In genomic region chr2:26617928-26618327, GRCm38 (mm10) we compare ENCODE assay signal across 30 mouse cellular contexts. TPM values are rescaled to one million over a fixed set of nuclear protein-coding genes. Genes with fewer than 3 reads are reported as not detected.
DNase-seq lines count a peak whose midpoint lies in the region; ATAC-seq lines count a peak whose summit lies in the region.
"Had no signal": no experiment of that assay in that cellular context is flagged by ENCODE, and none has a peak within 500 bp of the region (broad histone marks: within the 10 kb centered on the region; RNA-seq: fewer than 3 reads in every experiment).

No protein-coding gene starts in this region.

- no peak overlapping the region for H3K27ac ChIP-seq in embryonic facial prominence, embryonic 13.5 days
- no peak overlapping the region for H3K27ac ChIP-seq in embryonic facial prominence, embryonic 10.5 days (replicated peaks)
- H3K27ac ChIP-seq: embryonic facial prominence, embryonic 15.5 days; gastrocnemius, adult 2 months; hindbrain, embryonic 13.5 days; intestine, embryonic 15.5 days had no signal

- DNase-seq in embryonic facial prominence, embryonic 10.5 days (ENCODE audit: low spot score) = no peak
- peak; percentile 56 for DNase-seq in testis, postnatal 14 days (ENCODE audit: low spot score)
- DNase-seq in testis, postnatal 10 days (ENCODE audit: low spot score) = no peak
- DNase-seq in ZHBTc4 (ENCODE audit: low read depth, low spot score) = peak; percentile 52
- no peak for DNase-seq in embryo, embryonic 11 days
- DNase-seq in right cerebral cortex, adult 2 months (ENCODE audit: low spot score in 2 of 2) = no peak
- DNase-seq: adrenal gland, adult 2 months; adrenal gland, postnatal 25 days; B cell, adult 2 months; cerebellum, adult 11 months; cerebellum, adult 2 months; cerebellum, adult 9-11 months; cerebellum, postnatal 25 days; forebrain, postnatal 0 days; gastrocnemius, adult 2 months; gastrocnemius, postnatal 14 days; heart, adult 18-20 months; kidney, adult 11 months had no signal

- WGBS in embryonic facial prominence, embryonic 13.5 days = 54% methylated on average over 7 of the region's 7 CpGs
- 63% methylated on average over 7 of the region's 7 CpGs for WGBS in embryonic facial prominence, embryonic 10.5 days

- H3K4me3 ChIP-seq in embryonic facial prominence, embryonic 13.5 days = no peak overlapping the region
- H3K4me3 ChIP-seq in embryonic facial prominence, embryonic 10.5 days = no peak overlapping the region
- H3K4me3 ChIP-seq: embryonic facial prominence, embryonic 15.5 days; gastrocnemius, adult 2 months; hindbrain, embryonic 13.5 days; intestine, embryonic 15.5 days had no signal

- ATAC-seq in embryonic facial prominence, embryonic 13.5 days (ENCODE audit: insufficient number of reproducible peaks, insufficient read depth, low FRiP score, low TSS enrichment, low read depth) = no peak
- ATAC-seq: forebrain, embryonic 14.5 days; forebrain, postnatal 0 days; hindbrain, embryonic 16.5 days; intestine, embryonic 15.5 days had no signal

- no peak overlapping the region for H3K4me2 ChIP-seq in embryonic facial prominence, embryonic 13.5 days
- H3K4me2 ChIP-seq: embryonic facial prominence, embryonic 15.5 days; hindbrain, embryonic 13.5 days; intestine, embryonic 15.5 days had no signal

- H3K27me3 ChIP-seq in embryonic facial prominence, embryonic 13.5 days = no peaks in the 10 kb centered on the region
- no peaks in the 10 kb centered on the region for H3K27me3 ChIP-seq in embryonic facial prominence, embryonic 10.5 days (replicated peaks; ENCODE audit: low read depth, poor library complexity, severe bottlenecking)
- H3K27me3 ChIP-seq: embryonic facial prominence, embryonic 15.5 days; hindbrain, embryonic 13.5 days; intestine, embryonic 15.5 days had no signal

- H3K9ac ChIP-seq in embryonic facial prominence, embryonic 13.5 days = peak overlapping the region; percentile 21; the same call in 1 of the 2 replicates
- H3K9ac ChIP-seq: embryonic facial prominence, embryonic 15.5 days; forebrain, postnatal 0 days; hindbrain, embryonic 13.5 days; intestine, embryonic 15.5 days had no signal

- H3K36me3 ChIP-seq in embryonic facial prominence, embryonic 13.5 days = no peaks in the 10 kb centered on the region
- no peaks in the 10 kb centered on the region for H3K36me3 ChIP-seq in embryonic facial prominence, embryonic 10.5 days (replicated peaks)
- H3K36me3 ChIP-seq: embryonic facial prominence, embryonic 15.5 days; hindbrain, embryonic 13.5 days; intestine, embryonic 15.5 days had no signal

- no peaks in the 10 kb centered on the region; the same call in 1 of the 2 replicates for H3K4me1 ChIP-seq in embryonic facial prominence, embryonic 13.5 days
- 0 out of 2 replicates have a peak, but pooled peaks cover 2% of the 10 kb centered on the region for H3K4me1 ChIP-seq in embryonic facial prominence, embryonic 10.5 days
- H3K4me1 ChIP-seq: embryonic facial prominence, embryonic 15.5 days; hindbrain, embryonic 13.5 days; intestine, embryonic 15.5 days had no signal

- no peaks in the 10 kb centered on the region for H3K9me3 ChIP-seq in embryonic facial prominence, embryonic 13.5 days
- no peaks in the 10 kb centered on the region for H3K9me3 ChIP-seq in embryonic facial prominence, embryonic 10.5 days
- H3K9me3 ChIP-seq: embryonic facial prominence, embryonic 15.5 days; hindbrain, embryonic 13.5 days; intestine, embryonic 15.5 days had no signal

RNA-seq across cellular contexts. Expression of gene Fam69b, which starts 10.3 kb away (rescaled TPM):
- 65.6 and 66.6 TPM in 2 replicates for polyA plus RNA-seq in embryonic facial prominence, embryonic 13.5 days (2015; fragmentation: Nextera tagmentation; extraction: Ambion mirVana)
- 39.9 and 43.8 TPM in 2 replicates for polyA plus RNA-seq in embryonic facial prominence, embryonic 10.5 days (2016; fragmentation: Nextera tagmentation; extraction: Ambion mirVana)

RNA-seq across cellular contexts. Expression of gene Agpat2, which starts 13.7 kb away (rescaled TPM):
- 23.4 and 25.2 TPM in 2 replicates for polyA plus RNA-seq in embryonic facial prominence, embryonic 13.5 days (2015; fragmentation: Nextera tagmentation; extraction: Ambion mirVana)
- 12.4 and 12.9 TPM in 2 replicates for polyA plus RNA-seq in embryonic facial prominence, embryonic 10.5 days (2016; fragmentation: Nextera tagmentation; extraction: Ambion mirVana)

RNA-seq across cellular contexts. Expression of gene Gm20532, which starts 31.5 kb away (rescaled TPM):
- polyA plus RNA-seq in embryonic facial prominence, embryonic 13.5 days (2015; fragmentation: Nextera tagmentation; extraction: Ambion mirVana) = not detected in 2 replicates
- polyA plus RNA-seq in embryonic facial prominence, embryonic 10.5 days (2016; fragmentation: Nextera tagmentation; extraction: Ambion mirVana) = not detected in 2 replicates
- polyA plus RNA-seq: adrenal gland, adult 2 months; cerebellum, adult 2 months; embryonic facial prominence, embryonic 11.5 days; embryonic facial prominence, embryonic 15.5 days; forebrain, embryonic 11.5 days; forebrain, embryonic 14.5 days; forebrain, postnatal 0 days; frontal cortex, adult 2 months; gonadal fat pad, adult 2 months; heart, embryonic 14.5 days; heart, postnatal 0 days; hindbrain, embryonic 13.5 days; hindbrain, embryonic 16.5 days; intestine, embryonic 15.5 days had no signal

RNA-seq across cellular contexts. Expression of gene Egfl7, which starts 38.1 kb away (rescaled TPM):
- polyA plus RNA-seq in embryonic facial prominence, embryonic 13.5 days (2015; fragmentation: Nextera tagmentation; extraction: Ambion mirVana) = 88.5 and 92.7 TPM in 2 replicates
- 93.2 and 96.6 TPM in 2 replicates for polyA plus RNA-seq in embryonic facial prominence, embryonic 10.5 days (2016; fragmentation: Nextera tagmentation; extraction: Ambion mirVana)

RNA-seq across cellular contexts. Expression of gene Lcn4, which starts 53.2 kb away (rescaled TPM):
- polyA plus RNA-seq in embryonic facial prominence, embryonic 13.5 days (2015; fragmentation: Nextera tagmentation; extraction: Ambion mirVana) = not detected in 2 replicates
- polyA plus RNA-seq in embryonic facial prominence, embryonic 10.5 days (2016; fragmentation: Nextera tagmentation; extraction: Ambion mirVana) = not detected in 2 replicates
- polyA plus RNA-seq: adrenal gland, adult 2 months; cerebellum, adult 2 months; embryonic facial prominence, embryonic 11.5 days; embryonic facial prominence, embryonic 15.5 days; forebrain, embryonic 11.5 days; forebrain, embryonic 14.5 days; forebrain, postnatal 0 days; frontal cortex, adult 2 months; gonadal fat pad, adult 2 months; heart, embryonic 14.5 days; heart, postnatal 0 days; hindbrain, embryonic 13.5 days; hindbrain, embryonic 16.5 days; intestine, embryonic 15.5 days had no signal

Comparison
In these comparisons a context has a peak if more than half of its experiments do, and no peak if none do; other contexts are left out.
1. DNase-seq: peak in testis, postnatal 14 days (single experiment) and ZHBTc4 (single experiment); none in embryonic facial prominence, embryonic 10.5 days (single experiment), testis, postnatal 10 days (single experiment), embryo, embryonic 11 days (single experiment) and right cerebral cortex, adult 2 months (0 of 2).